13 mouse cellular contexts compared by ENCODE assay signal in genomic region chr15:100052726-100053125, GRCm38 (mm10). TPM values are rescaled to one million over a fixed set of nuclear protein-coding genes. Genes with fewer than 3 reads are reported as not detected.
DNase-seq lines count a peak whose midpoint lies in the region; ATAC-seq and TF ChIP-seq lines count a peak whose summit lies in the region.
"Had no signal": no experiment of that assay in that cellular context is flagged by ENCODE, and none has a peak within 500 bp of the region (broad histone marks: within the 10 kb centered on the region; RNA-seq: fewer than 3 reads in every experiment).

No protein-coding gene starts in this region.

- ATAC-seq in hindbrain, postnatal 0 days: no peak; the same call in 1 of the 2 replicates
- ATAC-seq in neural tube, embryonic 12.5 days (ENCODE audit: low FRiP score, low read depth): 0 out of 2 replicates have a peak, but pooled peaks have one; percentile 33
- ATAC-seq in inflammation-experienced regulatory T-cells, adult 6 months: no peak
- ATAC-seq: liver, postnatal 0 days had no signal

- H3K27ac ChIP-seq in cerebellum, adult 2 months (ENCODE audit: insufficient read depth, low read length): peak overlapping the region; percentile 65; the same call in 1 of the 2 replicates
- H3K27ac ChIP-seq in hindbrain, embryonic 10.5 days: peak overlapping the region; percentile 69
- H3K27ac ChIP-seq in hindbrain, postnatal 0 days: no peak overlapping the region
- H3K27ac ChIP-seq in neural tube, embryonic 12.5 days: peak overlapping the region; percentile 22; the same call in 1 of the 2 replicates
- H3K27ac ChIP-seq: embryonic facial prominence, embryonic 10.5 days had no signal

- H3K4me1 ChIP-seq in cerebellum, adult 2 months (ENCODE audit: control insufficient read depth, insufficient read depth, low read length): peaks cover 25% of the 10 kb centered on the region
- H3K4me1 ChIP-seq in hindbrain, embryonic 10.5 days (replicated peaks): peaks cover 25% of the 10 kb centered on the region
- no peaks in the 10 kb centered on the region for H3K4me1 ChIP-seq in hindbrain, postnatal 0 days (ENCODE audit: insufficient read depth, low read length)
- H3K4me1 ChIP-seq in neural tube, embryonic 12.5 days: peaks cover 13% of the 10 kb centered on the region

- H3K36me3 ChIP-seq in hindbrain, embryonic 10.5 days: peaks cover 53% of the 10 kb centered on the region
- H3K36me3 ChIP-seq in hindbrain, postnatal 0 days (ENCODE audit: insufficient read depth, low read length): no peaks in the 10 kb centered on the region
- peaks cover 15% of the 10 kb centered on the region for H3K36me3 ChIP-seq in neural tube, embryonic 12.5 days

- H3K4me2 ChIP-seq in hindbrain, postnatal 0 days (ENCODE audit: low read depth, low read length): no peak overlapping the region
- H3K4me2 ChIP-seq in neural tube, embryonic 12.5 days (replicated peaks): peak overlapping the region; percentile 36

- H3K27me3 ChIP-seq in cerebellum, adult 2 months (ENCODE audit: control insufficient read depth, insufficient read depth, low read length): no peaks in the 10 kb centered on the region
- no peaks in the 10 kb centered on the region for H3K27me3 ChIP-seq in hindbrain, embryonic 10.5 days (ENCODE audit: insufficient read depth, poor library complexity, severe bottlenecking)
- no peaks in the 10 kb centered on the region for H3K27me3 ChIP-seq in hindbrain, postnatal 0 days (ENCODE audit: insufficient read depth, low read length)
- no peaks in the 10 kb centered on the region for H3K27me3 ChIP-seq in neural tube, embryonic 12.5 days (replicated peaks)

- no peak for DNase-seq in cerebellum, adult 2 months
- DNase-seq in cerebellum, adult 9-11 months: no peak
- DNase-seq in hindbrain, embryonic 10.5 days (ENCODE audit: low spot score): peak; percentile 28
- DNase-seq in hindbrain, postnatal 0 days (ENCODE audit: low spot score): no peak
- peak; percentile 61 for DNase-seq in ZHBTc4 (ENCODE audit: low read depth, low spot score)
- DNase-seq in cerebellum, adult 18-20 months: no peak
- DNase-seq: cerebellum, adult 8-10 months; heart, postnatal 14 days; kidney, adult 9 months; liver, postnatal 0 days had no signal

- 44% methylated on average over 3 of the region's 3 CpGs for WGBS in cerebellum, adult 2 months
- 37% methylated on average over 3 of the region's 3 CpGs for WGBS in hindbrain, embryonic 10.5 days
- WGBS in hindbrain, postnatal 0 days: 16% methylated on average over 3 of the region's 3 CpGs
- 13% methylated on average over 3 of the region's 3 CpGs for WGBS in neural tube, embryonic 12.5 days

- no peak for TF ChIP-seq POLR2A in cerebellum, adult 2 months (IDR thresholded peaks at IDR 0.05; ENCODE audit: borderline replicate concordance, insufficient read depth, low read length)

- H3K4me3 ChIP-seq in cerebellum, adult 2 months (replicated peaks; ENCODE audit: insufficient read depth, low read depth, low read length): no peak overlapping the region
- 0 out of 2 replicates have a peak overlapping the region, but pooled peaks have one; percentile 5 for H3K4me3 ChIP-seq in hindbrain, embryonic 10.5 days
- H3K4me3 ChIP-seq in hindbrain, postnatal 0 days (ENCODE audit: low read length): no peak overlapping the region
- no peak overlapping the region for H3K4me3 ChIP-seq in neural tube, embryonic 12.5 days
- H3K4me3 ChIP-seq: embryonic facial prominence, embryonic 10.5 days had no signal

- no peak for TF ChIP-seq CTCF in cerebellum, adult 2 months (IDR thresholded peaks at IDR 0.05; ENCODE audit: borderline replicate concordance, insufficient read depth, low read depth, low read length)
- no peak for TF ChIP-seq CTCF in hindbrain, postnatal 0 days (IDR thresholded peaks at IDR 0.05; ENCODE audit: low read depth)

- H3K9me3 ChIP-seq in hindbrain, embryonic 10.5 days: no peaks in the 10 kb centered on the region
- H3K9me3 ChIP-seq in hindbrain, postnatal 0 days (ENCODE audit: low read length): no peaks in the 10 kb centered on the region
- H3K9me3 ChIP-seq in neural tube, embryonic 12.5 days: no peaks in the 10 kb centered on the region
- H3K9me3 ChIP-seq: embryonic facial prominence, embryonic 10.5 days had no signal

- no peak overlapping the region for H3K9ac ChIP-seq in hindbrain, postnatal 0 days (replicated peaks; ENCODE audit: low read length)
- no peak overlapping the region for H3K9ac ChIP-seq in neural tube, embryonic 12.5 days
- H3K9ac ChIP-seq: liver, postnatal 0 days had no signal

RNA-seq across cellular contexts. Expression of gene Dip2b, which starts 14.3 kb away (rescaled TPM):
- polyA plus RNA-seq in cerebellum, adult 2 months (2012; rRNA removed): 40.4 and 42.6 TPM in 2 replicates
- 17.6 and 18.9 TPM in 2 replicates for polyA plus RNA-seq in hindbrain, embryonic 10.5 days (2016; fragmentation: Nextera tagmentation; extraction: Ambion mirVana)
- total RNA-seq in hindbrain, postnatal 0 days (2014; rRNA removed): 44.7 and 46.4 TPM in 2 replicates
- polyA plus RNA-seq in hindbrain, postnatal 0 days (2015; fragmentation: Nextera tagmentation; extraction: Ambion mirVana): 11.9 and 12.1 TPM in 2 replicates
- 24.7 and 26.9 TPM in 2 replicates for polyA plus RNA-seq in neural tube, embryonic 12.5 days (2016; fragmentation: Nextera tagmentation; extraction: Ambion mirVana)
- polyA plus RNA-seq in inflammation-experienced regulatory T-cells, adult 6 months (2017; shearing (Covaris generic)): 10 to 100 TPM; 11.5 to 21.3 (median 13.3) TPM

Comparison
In these comparisons a context has a peak if more than half of its experiments do, and no peak if none do; other contexts are left out.
1. DNase-seq: peak in hindbrain, embryonic 10.5 days (single experiment) and ZHBTc4 (single experiment); none in cerebellum, adult 2 months (0 of 2), cerebellum, adult 9-11 months (single experiment), hindbrain, postnatal 0 days (single experiment) and cerebellum, adult 18-20 months (0 of 2).